Mouse (Mus musculus) heart, embryonic 16.5 days (tissue): ENCODE measurements around the gene Golph3. TPM values are rescaled to one million over a fixed set of nuclear protein-coding genes. Genes with fewer than 3 reads are reported as not detected.

Source experiments
- ATAC-seq: fragments of 200-750 bp; cut with Nextera tagmentation; replicated peaks from 2 replicates; pipeline ENCODE4 v1.8.0; 2017; ENCODE audit warnings: moderate number of reproducible peaks; ENCODE audit not compliant: insufficient read depth, low FRiP score; ENCODE audit errors: extremely low read depth
- H3K27ac ChIP-seq: fragments of 300-500 bp; sonication (generic); 2 replicates; pipeline ENCODE4 v1.5.1; 2014; ENCODE audit warnings: mild to moderate bottlenecking, low read length, control low read depth, moderate library complexity
- H3K27me3 ChIP-seq: fragments of 300-500 bp; sonication (generic); 2 replicates; pipeline ENCODE4 v1.6.1; 2014; ENCODE audit warnings: low read length, mixed read lengths; ENCODE audit not compliant: control insufficient read depth, insufficient read depth
- H3K36me3 ChIP-seq: fragments of 300-500 bp; sonication (generic); 2 replicates; pipeline ENCODE4 v1.6.1; 2014; ENCODE audit not compliant: control insufficient read depth, insufficient read depth
- H3K4me1 ChIP-seq: fragments of 300-500 bp; sonication (generic); 2 replicates; pipeline ENCODE4 v1.6.1; 2014; ENCODE audit warnings: low read length, mixed read lengths; ENCODE audit not compliant: control insufficient read depth, insufficient read depth
- H3K4me2 ChIP-seq: fragments of 300-500 bp; sonication (generic); 2 replicates; pipeline ENCODE4 v1.6.1; 2014; ENCODE audit warnings: low read depth, mild to moderate bottlenecking, control low read depth, low read length
- H3K4me3 ChIP-seq: fragments of 300-500 bp; sonication (generic); 2 replicates; pipeline ENCODE4 v1.5.1; 2014; ENCODE audit warnings: mild to moderate bottlenecking, control low read depth, low read length
- H3K9ac ChIP-seq: fragments of 300-500 bp; sonication (generic); 2 replicates; pipeline ENCODE4 v1.6.1; 2014; ENCODE audit warnings: low read length, control low read depth
- H3K9me3 ChIP-seq: fragments of 300-500 bp; sonication (generic); replicated peaks from 2 replicates; pipeline ENCODE4 v1.6.1; 2016; ENCODE audit warnings: low read length; ENCODE audit not compliant: control insufficient read depth
- WGBS: fragments of 180-500 bp; shearing (Covaris S2); extraction: QIAGEN DNeasy Blood & Tissue Kit; methylation state at CpG from one replicate; pipeline ENCODE4 v1.1.7; 2014; 5-methylcytosine and 5-hydroxymethylcytosine counted together
- polyA plus RNA-seq: library from polyadenylated mRNA; unstranded; fragments of >200 nt; fragmentation: Nextera tagmentation; extraction: Ambion mirVana; gene quantifications from 2 replicates; pipeline ENCODE4 v1.2.1, GENCODE M21; 2015

The Golph3 gene
- polyA plus RNA-seq, 1 experiment from 2014 or later = 67.6 TPM

DNA sequence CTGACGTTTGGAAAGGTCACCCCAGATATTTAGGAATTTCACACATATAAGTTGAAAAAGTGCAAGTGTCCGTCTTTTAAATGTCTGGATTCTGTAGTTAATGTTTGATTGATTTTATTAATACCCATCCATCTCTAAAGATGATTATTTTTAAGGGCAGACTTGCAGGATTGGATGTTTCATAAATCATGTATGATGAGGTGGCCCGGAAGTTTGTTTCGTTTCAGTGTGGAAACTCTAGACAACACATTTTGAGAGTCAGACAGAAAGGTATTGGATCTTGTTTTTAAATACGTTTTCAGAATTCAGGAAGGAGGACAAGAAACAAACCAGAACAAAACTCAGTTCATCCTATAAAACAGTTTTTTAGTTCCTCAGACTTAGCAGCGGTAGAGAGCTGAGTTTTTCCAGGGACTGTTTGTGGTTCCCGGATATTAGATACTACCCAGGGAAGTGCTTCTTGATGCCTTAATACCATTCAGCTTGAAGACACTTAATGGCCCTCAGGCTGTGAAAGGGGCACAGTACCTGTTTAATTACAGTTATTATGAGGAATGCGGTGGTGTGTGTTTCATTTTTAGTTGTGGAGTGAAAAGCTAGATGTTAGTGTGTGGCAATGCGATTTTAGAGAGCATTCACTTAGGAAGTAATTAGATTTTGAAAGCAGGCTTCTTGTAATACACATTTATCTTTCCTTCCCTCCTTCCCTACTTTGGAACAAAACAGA is 1.6 kb downstream of the Golph3 start:
- ATAC-seq = no peak
- Histone ChIP-seq H3K9me3 (no peaks in the 10 kb centered on the region), H3K36me3 (peaks cover 3% of the 10 kb centered on the region; the same call in 1 of the 2 replicates), H3K4me3 (peak overlapping the region; percentile 77), H3K27me3 (no peaks in the 10 kb centered on the region), H3K4me1 (peaks cover 14% of the 10 kb centered on the region), H3K9ac (peak overlapping the region; percentile 93), H3K4me2 (peak overlapping the region; percentile 58), H3K27ac (no peak overlapping the region)
- 11% methylated on average over 9 of the region's 9 CpGs for WGBS

DNA sequence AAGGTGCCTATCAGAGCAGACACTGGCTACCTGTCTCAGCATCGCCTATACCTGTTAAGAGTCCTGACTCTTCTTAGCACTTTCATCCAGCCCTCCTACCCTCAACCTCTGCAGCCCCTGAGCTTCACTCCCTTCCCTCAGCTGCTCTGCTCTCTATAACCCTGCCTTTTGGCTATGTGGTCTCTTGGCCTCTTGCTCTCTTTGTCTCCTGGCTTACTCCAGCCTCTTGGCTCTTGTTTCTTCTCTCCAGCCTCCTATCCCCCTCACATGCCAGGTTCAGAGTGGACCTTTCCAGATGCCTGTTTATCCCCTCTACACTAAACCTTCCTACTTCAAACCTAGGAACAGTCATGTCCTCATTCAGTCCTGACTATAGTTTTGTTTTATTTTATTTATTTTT is 3.1 kb downstream of the Golph3 start:
- Histone ChIP-seq H3K9ac (peak overlapping the region; percentile 35; the same call in 1 of the 2 replicates), H3K4me2 (peak overlapping the region; percentile 34; the same call in 1 of the 2 replicates), H3K9me3 (no peaks in the 10 kb centered on the region), H3K27ac (no peak overlapping the region), H3K4me3 (no peak overlapping the region), H3K4me1 (peaks cover 14% of the 10 kb centered on the region), H3K27me3 (no peaks in the 10 kb centered on the region), H3K36me3 (peaks cover 3% of the 10 kb centered on the region; the same call in 1 of the 2 replicates)
- ATAC-seq = no peak
- 91% methylated on average over 1 of the region's 1 CpGs for WGBS

DNA sequence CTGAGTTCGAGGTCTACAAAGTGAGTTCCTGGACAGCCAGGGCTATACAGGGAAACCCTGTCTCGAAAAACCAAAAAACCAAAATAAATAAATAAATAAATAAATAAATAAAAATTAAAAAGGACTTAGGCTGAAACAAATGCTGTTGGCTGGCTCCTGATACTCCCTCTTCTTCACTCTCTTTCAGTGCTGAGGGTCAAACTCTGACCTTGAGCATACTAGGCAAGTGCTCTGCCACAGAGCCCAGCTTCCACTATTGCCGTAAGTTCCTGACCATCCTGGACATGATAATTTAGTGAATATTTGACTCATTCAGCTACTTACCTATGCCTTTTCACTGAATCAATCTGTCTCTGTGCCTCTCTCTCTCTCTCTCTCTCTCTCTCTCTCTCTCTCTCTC is 9.1 kb downstream of the Golph3 start:
- H3K36me3 ChIP-seq = peaks cover 3% of the 10 kb centered on the region; the same call in 1 of the 2 replicates
- H3K4me3 ChIP-seq = no peak overlapping the region
- H3K4me1 ChIP-seq = peaks cover 28% of the 10 kb centered on the region
- no peak overlapping the region; the same call in 1 of the 2 replicates for H3K9ac ChIP-seq
- H3K27me3 ChIP-seq = no peaks in the 10 kb centered on the region
- H3K9me3 ChIP-seq = no peaks in the 10 kb centered on the region
- 66% methylated on average over 3 of the region's 3 CpGs for WGBS
- ATAC-seq = no peak
- no peak overlapping the region for H3K4me2 ChIP-seq
- H3K27ac ChIP-seq = peak overlapping the region; percentile 71

DNA sequence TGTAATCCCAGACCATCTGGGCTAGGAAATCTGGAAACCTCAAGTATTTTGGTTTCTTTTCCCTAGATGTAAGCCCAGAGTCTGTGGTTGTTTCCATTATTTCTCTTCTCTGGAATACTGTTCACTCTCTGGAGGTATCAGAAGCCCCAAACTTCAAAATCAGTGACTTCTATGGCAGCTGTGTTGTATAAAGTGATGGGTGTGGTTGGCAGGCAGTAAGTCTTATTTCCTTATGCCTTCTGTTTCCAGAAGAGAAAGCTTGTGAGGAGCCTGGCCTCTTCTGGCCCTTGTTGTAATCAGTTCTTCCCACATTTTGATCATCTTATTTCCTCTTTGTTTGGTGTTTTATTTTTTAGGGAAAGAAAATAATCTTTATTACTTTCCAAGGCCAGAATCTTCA is 9.6 kb downstream of the Golph3 start:
- Histone ChIP-seq H3K4me2 (no peak overlapping the region), H3K9ac (no peak overlapping the region; the same call in 1 of the 2 replicates), H3K36me3 (no peaks in the 10 kb centered on the region; the same call in 1 of the 2 replicates), H3K4me3 (no peak overlapping the region), H3K4me1 (peaks cover 28% of the 10 kb centered on the region), H3K27me3 (no peaks in the 10 kb centered on the region), H3K9me3 (no peaks in the 10 kb centered on the region), H3K27ac (peak overlapping the region; percentile 71)
- 0 out of 2 replicates have a peak, but pooled peaks have one; percentile 29 for ATAC-seq

DNA sequence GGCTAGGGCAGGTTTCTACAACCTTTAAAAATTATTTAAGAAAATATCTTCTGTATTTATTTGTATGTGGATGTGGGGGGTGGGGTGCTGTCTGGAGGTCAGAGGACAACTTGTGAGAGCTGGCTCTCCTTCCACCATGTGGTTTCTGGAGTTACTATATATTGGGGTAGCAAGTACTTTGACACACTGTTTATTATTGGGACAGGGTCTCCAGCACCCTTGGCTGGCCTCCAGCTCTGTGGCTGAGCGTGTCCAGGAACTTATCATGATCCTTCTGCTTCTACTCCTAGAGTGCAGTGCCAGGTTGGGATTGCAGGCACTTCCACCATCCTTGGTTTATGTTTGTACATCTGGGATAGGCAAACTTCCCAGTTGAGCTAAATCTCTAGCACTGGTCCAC is 10.1 kb downstream of the Golph3 start:
- Histone ChIP-seq H3K9ac (no peak overlapping the region), H3K27ac (peak overlapping the region; percentile 27; the same call in 1 of the 2 replicates), H3K27me3 (no peaks in the 10 kb centered on the region), H3K36me3 (no peaks in the 10 kb centered on the region), H3K4me2 (no peak overlapping the region), H3K4me3 (no peak overlapping the region), H3K9me3 (no peaks in the 10 kb centered on the region), H3K4me1 (peaks cover 30% of the 10 kb centered on the region)
- 24% methylated on average over 1 of the region's 1 CpGs for WGBS
- no peak for ATAC-seq

DNA sequence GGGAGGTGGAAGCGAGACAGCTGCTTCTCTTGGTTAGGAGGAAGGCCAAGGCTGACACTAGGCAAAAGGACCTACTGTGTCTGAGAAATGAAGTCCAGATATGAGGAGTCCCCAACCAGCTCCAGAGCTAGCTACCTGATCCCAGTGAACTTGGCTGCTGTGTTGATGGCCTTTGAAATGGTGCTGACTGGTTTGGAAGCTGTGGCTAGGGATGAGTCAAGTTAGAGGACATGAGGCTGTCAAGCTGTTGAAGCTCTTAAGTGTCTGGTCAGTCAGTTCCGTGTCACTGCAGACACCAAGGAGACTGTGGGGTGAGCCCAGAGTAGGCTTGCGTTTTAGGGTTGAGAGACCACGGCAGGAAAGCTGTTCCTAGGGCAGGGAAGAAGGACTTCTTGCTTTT is 13.1 kb downstream of the Golph3 start:
- 75% methylated on average over 4 of the region's 4 CpGs for WGBS
- no peak overlapping the region for H3K4me2 ChIP-seq
- H3K27ac ChIP-seq = no peak overlapping the region
- H3K4me1 ChIP-seq = peaks cover 38% of the 10 kb centered on the region
- no peak overlapping the region for H3K4me3 ChIP-seq
- no peak overlapping the region for H3K9ac ChIP-seq
- no peak for ATAC-seq
- no peaks in the 10 kb centered on the region for H3K36me3 ChIP-seq
- no peaks in the 10 kb centered on the region for H3K9me3 ChIP-seq
- no peaks in the 10 kb centered on the region for H3K27me3 ChIP-seq

DNA sequence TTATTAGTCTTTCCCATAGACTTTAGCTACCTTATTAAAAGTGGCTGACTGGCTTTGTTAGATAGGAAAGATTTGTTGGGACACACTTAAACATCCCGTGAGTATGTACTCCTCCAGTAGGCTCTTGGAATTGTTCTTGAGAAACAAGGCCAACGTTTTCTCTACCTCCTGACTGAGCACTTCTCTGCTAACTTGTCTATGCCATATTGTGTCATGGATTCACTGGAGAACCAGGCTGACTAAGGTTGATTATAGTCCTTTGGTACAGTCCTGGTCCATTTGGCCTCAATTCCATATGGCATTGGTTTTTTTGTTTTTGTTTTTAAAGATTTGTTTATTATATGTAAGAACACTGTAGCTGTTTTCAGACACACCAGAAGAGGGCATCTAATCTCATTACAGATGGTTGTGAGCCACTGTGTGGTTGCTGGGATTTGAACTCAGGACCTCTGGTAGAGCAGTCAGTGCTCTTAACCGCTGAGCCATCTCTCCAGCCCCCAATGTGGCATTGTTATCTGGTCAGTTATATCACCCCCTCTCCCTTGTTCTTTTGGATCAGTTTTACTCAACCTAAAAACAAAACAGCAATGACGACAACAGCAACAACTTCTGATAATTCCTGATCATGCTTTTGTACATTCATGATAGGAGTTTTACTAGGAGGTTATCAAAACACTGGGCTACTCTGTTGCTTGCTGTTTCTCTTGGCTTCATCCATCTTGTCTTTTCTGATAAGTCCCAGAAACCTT is 16.0 kb downstream of the Golph3 start:
- no peak overlapping the region for H3K4me2 ChIP-seq
- ATAC-seq = peak; percentile 43; the same call in 1 of the 2 replicates
- H3K9me3 ChIP-seq = no peaks in the 10 kb centered on the region
- H3K9ac ChIP-seq = no peak overlapping the region
- H3K36me3 ChIP-seq = no peaks in the 10 kb centered on the region
- no peaks in the 10 kb centered on the region for H3K27me3 ChIP-seq
- no peak overlapping the region for H3K27ac ChIP-seq
- peaks cover 24% of the 10 kb centered on the region for H3K4me1 ChIP-seq
- WGBS = 61% methylated on average over 4 of the region's 4 CpGs
- no peak overlapping the region for H3K4me3 ChIP-seq

DNA sequence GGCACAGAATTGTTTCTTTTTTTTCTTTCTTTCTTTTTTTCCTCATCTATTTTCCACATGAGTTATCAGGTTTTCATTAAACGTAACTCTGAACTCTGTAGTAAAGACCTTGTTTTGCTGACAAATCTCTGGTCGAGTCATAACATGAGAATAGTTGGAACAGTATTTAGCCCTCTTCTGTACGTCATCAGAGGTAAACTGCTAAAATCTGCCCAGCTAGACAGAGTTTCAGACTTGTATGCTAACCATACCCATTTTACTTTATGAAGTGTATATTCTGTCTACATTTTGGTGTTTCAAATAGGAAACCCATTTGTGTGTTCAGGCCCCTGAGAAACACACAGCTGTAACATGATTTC is 16.5 kb downstream of the Golph3 start:
- Histone ChIP-seq H3K4me2 (no peak overlapping the region), H3K36me3 (no peaks in the 10 kb centered on the region), H3K9ac (no peak overlapping the region), H3K27ac (no peak overlapping the region), H3K4me1 (peaks cover 24% of the 10 kb centered on the region), H3K4me3 (no peak overlapping the region), H3K27me3 (no peaks in the 10 kb centered on the region), H3K9me3 (no peaks in the 10 kb centered on the region)
- no peak; the same call in 1 of the 2 replicates for ATAC-seq
- 58% methylated on average over 3 of the region's 3 CpGs for whole genome bisulfite sequencing
